Mouse (Mus musculus) midbrain, embryonic 12.5 days (tissue): ENCODE data around the gene Zfp646. TPM values are rescaled to one million over a fixed set of nuclear protein-coding genes. Genes with fewer than 3 reads are reported as not detected.

Experiments
- polyA plus RNA-seq: library from polyadenylated mRNA; unstranded; fragments of >200 nt; fragmentation: Nextera tagmentation; extraction: Ambion mirVana; gene quantifications from 2 replicates; pipeline ENCODE4 v1.2.1, GENCODE M21; 2016

The Zfp646 gene
- polyA plus RNA-seq, 1 experiment from 2014 or later, result 22.5 TPM

Other genes starting within 250 kb of the Zfp646 start
- 79.0 and 79.2 TPM in 2 replicates for gene Bcl7c, start 167.3 kb upstream of the Zfp646 start, polyA plus RNA-seq
- 5.5 and 5.8 TPM in 2 replicates for gene Ctf1, start 163.5 kb upstream of the Zfp646 start, polyA plus RNA-seq
- gene Ctf2, start 144.1 kb upstream of the Zfp646 start, polyA plus RNA-seq, result 0.13 and 0.21 TPM in 2 replicates
- 10.7 and 11.1 TPM in 2 replicates for gene Fbxl19, start 131.7 kb upstream of the Zfp646 start, polyA plus RNA-seq
- gene Orai3, start 106.4 kb upstream of the Zfp646 start, polyA plus RNA-seq, result 6.2 and 8.1 TPM in 2 replicates
- gene Setd1a, start 99.6 kb upstream of the Zfp646 start, polyA plus RNA-seq, result 22.9 and 23.7 TPM in 2 replicates
- not detected in 2 replicates for gene Gm49388, start 90.6 kb upstream of the Zfp646 start, polyA plus RNA-seq
- 8.1 and 8.3 TPM in 2 replicates for gene Hsd3b7, start 75.6 kb upstream of the Zfp646 start, polyA plus RNA-seq
- gene Stx4a, start 51.9 kb upstream of the Zfp646 start, polyA plus RNA-seq, result 20.1 and 21.5 TPM in 2 replicates
- 16.3 and 19.9 TPM in 2 replicates for gene Stx1b, start 51.7 kb upstream of the Zfp646 start, polyA plus RNA-seq
- gene Zfp668, start 607 bp downstream of the Zfp646 start, polyA plus RNA-seq, result 39.0 and 39.2 TPM in 2 replicates
- 0.77 and 0.79 TPM in 2 replicates for gene Prss53, start 14.7 kb downstream of the Zfp646 start, polyA plus RNA-seq
- gene Gm21974, start 19.2 kb downstream of the Zfp646 start, polyA plus RNA-seq, result not detected in 2 replicates
- gene Vkorc1, start 19.4 kb downstream of the Zfp646 start, polyA plus RNA-seq, result 42.7 and 54.4 TPM in 2 replicates
- gene Bckdk, start 27.9 kb downstream of the Zfp646 start, polyA plus RNA-seq, result 83.7 and 85.5 TPM in 2 replicates
- gene Kat8, start 36.3 kb downstream of the Zfp646 start, polyA plus RNA-seq, result 54.4 and 55.2 TPM in 2 replicates
- 0.43 and 1.3 TPM in 2 replicates for gene Prss8, start 53.9 kb downstream of the Zfp646 start, polyA plus RNA-seq
- gene Prss36, start 70.5 kb downstream of the Zfp646 start, polyA plus RNA-seq, result 9.3 and 10.4 TPM in 2 replicates
- 518 and 540 TPM in 2 replicates for gene Fus, start 91.2 kb downstream of the Zfp646 start, polyA plus RNA-seq
- gene Pycard, start 117.6 kb downstream of the Zfp646 start, polyA plus RNA-seq, result 8.0 and 9.1 TPM in 2 replicates
- gene Trim72, start 127.7 kb downstream of the Zfp646 start, polyA plus RNA-seq, result not detected in 2 replicates
- 0.42 and 1.0 TPM in 2 replicates for gene Itgam, start 186.4 kb downstream of the Zfp646 start, polyA plus RNA-seq
- not detected in 2 replicates for gene Gm49368, start 186.5 kb downstream of the Zfp646 start, polyA plus RNA-seq